Mouse (Mus musculus) brown adipose tissue, adult 24 weeks (tissue): ENCODE measurements around the gene Nfkbia. TPM values are rescaled to one million over a fixed set of nuclear protein-coding genes. Genes with fewer than 3 reads are reported as not detected.

ENCODE experiments used
- H3K27ac ChIP-seq: fragments of 200-500 bp; replicated peaks from 2 replicates; pipeline ENCODE4 v1.5.1; 2012; ENCODE audit warnings: low read depth, mild to moderate bottlenecking, low read length
- H3K4me1 ChIP-seq: fragments of 200-500 bp; 2 replicates; pipeline ENCODE4 v1.6.1; 2012; ENCODE audit warnings: low read length, mixed read lengths; ENCODE audit not compliant: control insufficient read depth, insufficient read depth, insufficient read length
- H3K4me3 ChIP-seq: fragments of 200-500 bp; 2 replicates; pipeline ENCODE4 v1.5.1; 2012; ENCODE audit warnings: low read depth, mild to moderate bottlenecking, low read length, moderate library complexity; ENCODE audit not compliant: insufficient read depth
- polyA plus RNA-seq: library from polyadenylated mRNA; stranded (reverse); fragments of >200 nt; gene quantifications from 2 replicates; pipeline ENCODE4 v1.2.4, GENCODE M21; 2012; ENCODE audit not compliant: missing spikeins, insufficient read depth, insufficient read length

Gene Nfkbia
- polyA plus RNA-seq, 1 experiment = 29.4 TPM

GRCm38 (mm10) chr12:55446746-55447395 lies 45.6 kb downstream of the Nfkbia start:
- Histone ChIP-seq H3K4me3 (no peak overlapping the region), H3K27ac (peak overlapping the region; percentile 73), H3K4me1 (peaks cover 38% of the 10 kb centered on the region)

GRCm38 (mm10) chr12:55446366-55446745 lies 46.1 kb downstream of the Nfkbia start:
- Histone ChIP-seq H3K4me1 (peaks cover 38% of the 10 kb centered on the region), H3K27ac (peak overlapping the region; percentile 73), H3K4me3 (no peak overlapping the region)

GRCm38 (mm10) chr12:55445583-55445982 lies 46.9 kb downstream of the Nfkbia start:
- peaks cover 38% of the 10 kb centered on the region for H3K4me1 ChIP-seq
- peak overlapping the region; percentile 73 for H3K27ac ChIP-seq
- no peak overlapping the region for H3K4me3 ChIP-seq

- Histone ChIP-seq H3K27ac (no peak overlapping the region), H3K4me3 (no peak overlapping the region), H3K4me1 (peaks cover 33% of the 10 kb centered on the region)
These were observed 48.4 kb downstream of the Nfkbia start for GRCm38 (mm10) chr12:55444031-55444451.

GRCm38 (mm10) chr12:55442861-55443850 lies 49.3 kb downstream of the Nfkbia start:
- no peak overlapping the region for H3K27ac ChIP-seq
- no peak overlapping the region for H3K4me3 ChIP-seq
- peaks cover 37% of the 10 kb centered on the region for H3K4me1 ChIP-seq

- H3K4me3 ChIP-seq = no peak overlapping the region
- H3K27ac ChIP-seq = no peak overlapping the region
- peaks cover 38% of the 10 kb centered on the region for H3K4me1 ChIP-seq
These were observed 50.2 kb downstream of the Nfkbia start for GRCm38 (mm10) chr12:55442245-55442644.

GRCm38 (mm10) chr12:55440416-55440815 lies 52.0 kb downstream of the Nfkbia start:
- no peak overlapping the region for H3K27ac ChIP-seq
- peaks cover 31% of the 10 kb centered on the region for H3K4me1 ChIP-seq
- H3K4me3 ChIP-seq = no peak overlapping the region

Other genes with a start within 250 kb of the Nfkbia start
- gene 1110008L16Rik, start 193.1 kb downstream of the Nfkbia start, polyA plus RNA-seq = 11.8 and 16.0 TPM in 2 replicates
- 13.2 and 21.5 TPM in 2 replicates for gene Ppp2r3c, start 189.6 kb downstream of the Nfkbia start, polyA plus RNA-seq
- 251 and 340 TPM in 2 replicates for gene Psma6, start 108.4 kb downstream of the Nfkbia start, polyA plus RNA-seq
- 0.71 and 1.8 TPM in 2 replicates for gene Aldoart2, start 72.6 kb upstream of the Nfkbia start, polyA plus RNA-seq
- gene Insm2, start 106.8 kb upstream of the Nfkbia start, polyA plus RNA-seq = not detected in 2 replicates